Mouse (Mus musculus) heart, postnatal 0 days (tissue): ENCODE data around the gene Gm10837.

Experiments
- CTCF ChIP-seq: IDR thresholded peaks from 2 replicates; pipeline ENCODE4 v1.5.1; 2016; ENCODE audit warnings: antibody characterized with exemption, control low read depth, low read depth
- EP300 ChIP-seq: IDR thresholded peaks from 2 replicates; pipeline ENCODE4 v1.6.1; 2016; ENCODE audit warnings: antibody characterized with exemption, low read depth

DNA sequence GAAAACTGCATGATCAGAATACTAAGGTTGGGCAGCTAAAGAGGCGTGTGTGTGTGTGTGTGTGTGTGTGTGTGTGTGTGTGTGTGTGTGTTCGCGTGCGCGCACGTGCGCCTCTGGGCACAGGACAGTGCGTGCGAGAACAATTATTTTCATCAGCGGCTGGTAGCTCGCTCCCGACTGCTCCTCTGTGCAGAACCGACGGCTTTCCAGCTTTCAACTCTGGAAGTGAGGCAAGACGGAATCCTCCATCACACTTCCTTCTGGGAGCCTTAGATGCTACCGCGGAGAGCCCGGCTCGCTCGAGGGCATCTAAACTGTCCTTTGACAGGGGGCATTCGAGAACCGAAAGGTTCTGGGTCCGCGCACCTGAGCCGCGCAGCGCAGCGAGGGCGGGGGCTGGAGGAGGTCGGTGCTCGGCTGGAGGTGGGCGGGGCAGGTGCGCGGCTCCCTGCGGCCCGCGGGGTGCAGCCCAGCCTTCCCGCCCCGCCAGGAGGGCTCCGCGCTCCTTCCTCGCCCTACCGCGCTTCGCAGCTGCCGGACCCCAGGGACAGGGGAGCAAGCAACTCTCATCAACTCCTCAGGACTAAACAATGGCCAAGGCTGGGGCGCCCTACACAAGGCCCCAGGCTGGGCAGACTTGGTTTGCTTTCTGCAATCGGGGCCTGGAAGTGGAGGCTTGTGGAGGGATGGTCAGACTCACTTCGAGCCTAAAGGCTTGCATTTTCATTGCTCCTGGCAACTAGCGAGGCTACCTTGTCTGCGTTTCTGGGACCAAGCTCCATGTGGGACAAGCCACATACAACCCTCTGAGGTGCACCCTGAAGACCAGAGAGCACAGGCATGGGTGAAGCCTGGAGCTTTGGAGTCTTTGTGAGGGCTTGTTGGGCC, at the start of gene Gm10837:
- no peak for TF ChIP-seq CTCF
- no peak for TF ChIP-seq EP300
